Mouse (Mus musculus): Measurements from ENCODE around the gene Msmo1.

DNA sequence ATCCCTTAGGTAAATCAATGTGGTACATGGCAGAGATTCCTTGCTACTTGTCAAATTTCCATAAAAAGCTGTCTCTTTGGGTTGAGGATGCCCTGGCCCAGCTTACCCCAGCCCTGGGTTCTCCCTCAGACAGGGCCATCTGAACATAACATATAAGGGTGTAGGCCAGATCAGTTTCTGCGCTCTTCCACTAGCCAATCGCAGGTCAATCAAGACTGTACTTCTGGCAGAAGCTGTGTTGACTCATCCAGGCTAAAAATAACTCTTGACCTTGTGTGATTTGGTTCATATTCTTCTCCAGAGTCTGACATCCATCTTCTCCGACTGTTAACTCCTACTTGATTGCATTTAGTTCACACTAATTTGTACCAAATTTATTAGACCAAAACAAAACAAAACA, 45.4 kb downstream of the Msmo1 start:
- no peak for TF ChIP-seq POLR2A (IDR thresholded peaks at IDR 0.05; ENCODE audit: low read depth, low read length)
- no peak for TF ChIP-seq CTCF (IDR thresholded peaks at IDR 0.05; ENCODE audit: borderline replicate concordance, insufficient read depth, low read length)
